Mouse (Mus musculus) heart, adult 8-10 months (tissue): ENCODE measurements at regions not wholly inside any gene's neighbourhood (a gene's known extent, or its start where the extent isn't known, plus 50 kb on each side); places are given as distances from the start of the nearest gene placed in this dataset.
A peak's percentile ranks its signal among the peaks of the same experiment; 100 is the strongest.

ENCODE experiments used
- DNase-seq: peaks from one replicate; pipeline ENCODE4 v3.0.0; 2022; ENCODE audit warnings: low spot score

GRCm38 (mm10) chr10:43749496-43750110, 151.9 kb downstream of the Qrsl1 start:
- DNase-seq: no peak

GRCm38 (mm10) chr10:43750401-43750800, 151.1 kb downstream of the Qrsl1 start:
- no peak for DNase-seq

- DNase-seq: no peak
These were observed 150.7 kb downstream of the Qrsl1 start for GRCm38 (mm10) chr10:43750854-43751253.

GRCm38 (mm10) chr10:43751881-43752675, 149.5 kb downstream of the Qrsl1 start:
- peak; percentile 22 for DNase-seq

- no peak for DNase-seq
These were observed 144.5 kb downstream of the Qrsl1 start for GRCm38 (mm10) chr10:43756881-43757565.

GRCm38 (mm10) chr10:43758124-43759025, 143.2 kb downstream of the Qrsl1 start:
- no peak for DNase-seq

- no peak for DNase-seq
These were observed 142.2 kb downstream of the Qrsl1 start for GRCm38 (mm10) chr10:43759186-43759905.

- no peak for DNase-seq
These were observed 141.7 kb downstream of the Qrsl1 start for GRCm38 (mm10) chr10:43759906-43760281.

- no peak for DNase-seq
These were observed 139.5 kb downstream of the Qrsl1 start for GRCm38 (mm10) chr10:43761979-43762570.

- DNase-seq: no peak
These were observed 137.0 kb downstream of the Qrsl1 start for GRCm38 (mm10) chr10:43764581-43764980.

GRCm38 (mm10) chr10:43765275-43765674, 136.3 kb downstream of the Qrsl1 start:
- peak; percentile 19 for DNase-seq

- no peak for DNase-seq
These were observed 135.6 kb downstream of the Qrsl1 start for GRCm38 (mm10) chr10:43765829-43766486.

GRCm38 (mm10) chr10:43767961-43768726, 133.4 kb downstream of the Qrsl1 start:
- DNase-seq: no peak

- DNase-seq: no peak
These were observed 132.5 kb downstream of the Qrsl1 start for GRCm38 (mm10) chr10:43769026-43769425.

- DNase-seq: no peak
These were observed 125.7 kb downstream of the Qrsl1 start for GRCm38 (mm10) chr10:43775807-43776206.

- DNase-seq: no peak
These were observed 123.6 kb downstream of the Qrsl1 start for GRCm38 (mm10) chr10:43777612-43778600.

GRCm38 (mm10) chr10:43780571-43780970, 121.0 kb downstream of the Qrsl1 start:
- DNase-seq: no peak

- DNase-seq: no peak
These were observed 118.2 kb downstream of the Qrsl1 start for GRCm38 (mm10) chr10:43783304-43783703.
